Mouse (Mus musculus) liver, embryonic 13.5 days (tissue): ENCODE measurements at regions not wholly inside any gene's neighbourhood (a gene's known extent, or its start where the extent isn't known, plus 50 kb on each side); places are given as distances from the start of the nearest gene placed in this dataset.

Experiments used
- ATAC-seq: fragments of 200-750 bp; cut with Nextera tagmentation; 2 replicates; pipeline ENCODE4 v1.8.0; 2017; ENCODE audit warnings: low read depth, mild to moderate bottlenecking, moderate number of reproducible peaks, moderate library complexity
- DNase-seq: peaks from one replicate; pipeline ENCODE4 v3.0.0; 2022
- H3K27ac ChIP-seq: fragments of 300-500 bp; sonication (generic); 2 replicates; pipeline ENCODE4 v1.5.1; 2015; ENCODE audit warnings: moderate library complexity, mild to moderate bottlenecking, inconsistent platforms
- H3K27me3 ChIP-seq: fragments of 300-500 bp; sonication (generic); 2 replicates; pipeline ENCODE4 v1.6.1; 2015; ENCODE audit warnings: mild to moderate bottlenecking, inconsistent platforms
- H3K36me3 ChIP-seq: fragments of 300-500 bp; sonication (generic); 2 replicates; pipeline ENCODE4 v1.6.1; 2015; ENCODE audit warnings: mild to moderate bottlenecking, inconsistent platforms
- H3K4me1 ChIP-seq: fragments of 300-500 bp; sonication (generic); replicated peaks from 2 replicates; pipeline ENCODE4 v1.6.1; 2015; ENCODE audit warnings: inconsistent platforms
- H3K4me2 ChIP-seq: fragments of 300-500 bp; sonication (generic); 2 replicates; pipeline ENCODE4 v1.6.1; 2015; ENCODE audit warnings: inconsistent platforms, mild to moderate bottlenecking, moderate library complexity
- H3K4me3 ChIP-seq: fragments of 300-500 bp; sonication (generic); replicated peaks from 2 replicates; pipeline ENCODE4 v1.5.1; 2015; ENCODE audit warnings: mild to moderate bottlenecking, inconsistent platforms
- H3K9ac ChIP-seq: fragments of 300-500 bp; sonication (generic); 2 replicates; pipeline ENCODE4 v1.6.1; 2015; ENCODE audit warnings: mild to moderate bottlenecking, inconsistent platforms
- H3K9me3 ChIP-seq: fragments of 300-500 bp; sonication (generic); replicated peaks from 2 replicates; pipeline ENCODE4 v1.6.1; 2016; ENCODE audit warnings: inconsistent platforms
- WGBS: fragments of 180-500 bp; shearing (Covaris S2); methylation state at CpG from one replicate; pipeline ENCODE4 v1.1.7; 2015; ENCODE audit not compliant: insufficient replicate concordance; 5-methylcytosine and 5-hydroxymethylcytosine counted together

GRCm38 (mm10) chr4:153293137-153293536, 189.5 kb downstream of the Ajap1 start:
- Histone ChIP-seq H3K4me2 (no peak overlapping the region), H3K4me3 (no peak overlapping the region), H3K9ac (no peak overlapping the region), H3K4me1 (no peaks in the 10 kb centered on the region), H3K27ac (no peak overlapping the region), H3K27me3 (no peaks in the 10 kb centered on the region), H3K9me3 (peaks cover 9% of the 10 kb centered on the region; the same call in 1 of the 2 replicates), H3K36me3 (no peaks in the 10 kb centered on the region)
- DNase-seq (no peak), ATAC-seq (no peak)
- WGBS, result 41% methylated on average over 3 of the region's 3 CpGs

- no peak overlapping the region for H3K27ac ChIP-seq
- peaks cover 14% of the 10 kb centered on the region; the same call in 1 of the 2 replicates for H3K9me3 ChIP-seq
- no peak overlapping the region for H3K4me2 ChIP-seq
- no peaks in the 10 kb centered on the region for H3K4me1 ChIP-seq
- H3K9ac ChIP-seq, result no peak overlapping the region
- no peak overlapping the region for H3K4me3 ChIP-seq
- 72% methylated on average over 8 of the region's 8 CpGs for WGBS
- ATAC-seq, result no peak
- H3K36me3 ChIP-seq, result no peaks in the 10 kb centered on the region
- H3K27me3 ChIP-seq, result no peaks in the 10 kb centered on the region
- DNase-seq, result no peak
These were observed 194.2 kb downstream of the Ajap1 start for GRCm38 (mm10) chr4:153288362-153288761.

- H3K4me1 ChIP-seq, result no peaks in the 10 kb centered on the region
- H3K9me3 ChIP-seq, result peaks cover 33% of the 10 kb centered on the region
These were observed 198.4 kb downstream of the Ajap1 start for GRCm38 (mm10) chr4:153284209-153284608.

GRCm38 (mm10) chr4:153276571-153276970, 206.0 kb downstream of the Ajap1 start:
- DNase-seq (no peak), ATAC-seq (no peak)
- H3K4me1 ChIP-seq, result no peaks in the 10 kb centered on the region
- H3K27me3 ChIP-seq, result no peaks in the 10 kb centered on the region
- H3K9me3 ChIP-seq, result peaks cover 14% of the 10 kb centered on the region
- H3K27ac ChIP-seq, result no peak overlapping the region
- H3K36me3 ChIP-seq, result no peaks in the 10 kb centered on the region
- no peak overlapping the region for H3K9ac ChIP-seq
- 56% methylated on average over 5 of the region's 5 CpGs for WGBS
- H3K4me2 ChIP-seq, result no peak overlapping the region
- no peak overlapping the region for H3K4me3 ChIP-seq

More at GRCm38 (mm10) chr4:153284209-153284608, 198.4 kb downstream of the Ajap1 start:
- DNase-seq (no peak), ATAC-seq (no peak)
- 60% methylated on average over 5 of the region's 5 CpGs for WGBS
- Histone ChIP-seq H3K36me3 (no peaks in the 10 kb centered on the region), H3K4me3 (no peak overlapping the region), H3K9ac (no peak overlapping the region), H3K4me2 (no peak overlapping the region), H3K27me3 (no peaks in the 10 kb centered on the region), H3K27ac (no peak overlapping the region)

GRCm38 (mm10) chr4:153271376-153271775, 211.2 kb downstream of the Ajap1 start:
- DNase-seq (no peak), ATAC-seq (no peak)
- no peak overlapping the region for H3K27ac ChIP-seq
- WGBS, result 57% methylated on average over 5 of the region's 5 CpGs
- no peaks in the 10 kb centered on the region for H3K4me1 ChIP-seq
- H3K4me3 ChIP-seq, result no peak overlapping the region
- H3K9me3 ChIP-seq, result 0 out of 2 replicates have a peak, but pooled peaks cover 9% of the 10 kb centered on the region
- H3K9ac ChIP-seq, result no peak overlapping the region
- no peaks in the 10 kb centered on the region for H3K27me3 ChIP-seq
- no peak overlapping the region for H3K4me2 ChIP-seq
- H3K36me3 ChIP-seq, result no peaks in the 10 kb centered on the region

- DNase-seq (no peak), ATAC-seq (no peak)
- 67% methylated on average over 15 of the region's 15 CpGs for WGBS
These were observed 219.3 kb downstream of the Ajap1 start for GRCm38 (mm10) chr4:153263216-153263805.

GRCm38 (mm10) chr4:153260941-153261557, 221.6 kb downstream of the Ajap1 start:
- Histone ChIP-seq H3K4me3 (no peak overlapping the region), H3K4me2 (no peak overlapping the region)

More at GRCm38 (mm10) chr4:153263216-153263805, 219.3 kb downstream of the Ajap1 start:
- H3K9me3 ChIP-seq, result peaks cover 48% of the 10 kb centered on the region
- no peak overlapping the region for H3K9ac ChIP-seq
- H3K27ac ChIP-seq, result no peak overlapping the region
- no peak overlapping the region for H3K4me3 ChIP-seq
- H3K36me3 ChIP-seq, result no peaks in the 10 kb centered on the region
- no peaks in the 10 kb centered on the region for H3K27me3 ChIP-seq
- H3K4me1 ChIP-seq, result no peaks in the 10 kb centered on the region
- H3K4me2 ChIP-seq, result no peak overlapping the region

GRCm38 (mm10) chr4:153251943-153252342, 230.7 kb downstream of the Ajap1 start:
- no peaks in the 10 kb centered on the region for H3K36me3 ChIP-seq
- ATAC-seq, result no peak
- H3K4me2 ChIP-seq, result no peak overlapping the region
- H3K27ac ChIP-seq, result no peak overlapping the region
- no peak for DNase-seq
- no peaks in the 10 kb centered on the region for H3K27me3 ChIP-seq
- H3K4me1 ChIP-seq, result no peaks in the 10 kb centered on the region
- H3K9ac ChIP-seq, result no peak overlapping the region
- WGBS, result 52% methylated on average over 3 of the region's 3 CpGs
- no peak overlapping the region for H3K4me3 ChIP-seq
- peaks cover 18% of the 10 kb centered on the region; the same call in 1 of the 2 replicates for H3K9me3 ChIP-seq

More at GRCm38 (mm10) chr4:153260941-153261557, 221.6 kb downstream of the Ajap1 start:
- H3K27ac ChIP-seq, result no peak overlapping the region
- no peaks in the 10 kb centered on the region for H3K27me3 ChIP-seq
- 57% methylated on average over 14 of the region's 14 CpGs for WGBS
- no peaks in the 10 kb centered on the region for H3K36me3 ChIP-seq
- no peak overlapping the region for H3K9ac ChIP-seq
- ATAC-seq (no peak), DNase-seq (no peak)
- H3K4me1 ChIP-seq, result no peaks in the 10 kb centered on the region
- peaks cover 50% of the 10 kb centered on the region for H3K9me3 ChIP-seq

- Histone ChIP-seq H3K9ac (no peak overlapping the region), H3K4me3 (no peak overlapping the region), H3K27ac (no peak overlapping the region), H3K4me1 (no peaks in the 10 kb centered on the region), H3K4me2 (no peak overlapping the region), H3K36me3 (no peaks in the 10 kb centered on the region), H3K27me3 (no peaks in the 10 kb centered on the region), H3K9me3 (peaks cover 18% of the 10 kb centered on the region; the same call in 1 of the 2 replicates)
- DNase-seq (no peak), ATAC-seq (no peak)
- 61% methylated on average over 8 of the region's 8 CpGs for WGBS
These were observed 231.3 kb downstream of the Ajap1 start for GRCm38 (mm10) chr4:153251311-153251710.

- H3K4me2 ChIP-seq, result no peak overlapping the region
- DNase-seq (no peak), ATAC-seq (no peak)
- H3K4me1 ChIP-seq, result no peaks in the 10 kb centered on the region
- H3K4me3 ChIP-seq, result no peak overlapping the region
- H3K9ac ChIP-seq, result no peak overlapping the region
- H3K27me3 ChIP-seq, result no peaks in the 10 kb centered on the region
- WGBS, result 10% methylated on average over 12 of the region's 12 CpGs
- H3K27ac ChIP-seq, result no peak overlapping the region
- H3K36me3 ChIP-seq, result no peaks in the 10 kb centered on the region
- peaks cover 8% of the 10 kb centered on the region; the same call in 1 of the 2 replicates for H3K9me3 ChIP-seq
These were observed 245.9 kb downstream of the Ajap1 start for GRCm38 (mm10) chr4:153236680-153237079.

- Histone ChIP-seq H3K9ac (no peak overlapping the region), H3K9me3 (peaks cover 8% of the 10 kb centered on the region; the same call in 1 of the 2 replicates), H3K4me2 (no peak overlapping the region), H3K27ac (no peak overlapping the region), H3K4me3 (no peak overlapping the region), H3K27me3 (no peaks in the 10 kb centered on the region), H3K36me3 (no peaks in the 10 kb centered on the region), H3K4me1 (no peaks in the 10 kb centered on the region)
- ATAC-seq (no peak), DNase-seq (no peak)
- WGBS, result 55% methylated on average over 5 of the region's 5 CpGs
These were observed 248.8 kb downstream of the Ajap1 start for GRCm38 (mm10) chr4:153233762-153234161.

- DNase-seq (no peak), ATAC-seq (no peak)
- WGBS, result 51% methylated on average over 5 of the region's 5 CpGs
- Histone ChIP-seq H3K36me3 (no peaks in the 10 kb centered on the region), H3K9me3 (peaks cover 8% of the 10 kb centered on the region; the same call in 1 of the 2 replicates), H3K4me3 (no peak overlapping the region), H3K27ac (no peak overlapping the region), H3K4me2 (no peak overlapping the region), H3K4me1 (no peaks in the 10 kb centered on the region), H3K9ac (no peak overlapping the region), H3K27me3 (no peaks in the 10 kb centered on the region)
These were observed 253.4 kb downstream of the Ajap1 start for GRCm38 (mm10) chr4:153229221-153229620.
